8 mouse cellular contexts compared by ENCODE assay signal in genomic region chr3:94371637-94372036, GRCm38 (mm10). TPM values are rescaled to one million over a fixed set of nuclear protein-coding genes. Genes with fewer than 3 reads are reported as not detected.
DNase-seq lines count a peak whose midpoint lies in the region; ATAC-seq and TF ChIP-seq lines count a peak whose summit lies in the region.
"Had no signal": no experiment of that assay in that cellular context is flagged by ENCODE, and none has a peak within 500 bp of the region (broad histone marks: within the 10 kb centered on the region; RNA-seq: fewer than 3 reads in every experiment).

No protein-coding gene starts in this region.

- no peaks in the 10 kb centered on the region for H3K36me3 ChIP-seq in kidney, adult 2 months (ENCODE audit: control insufficient read depth, insufficient read depth, low read length)
- H3K36me3 ChIP-seq in liver, embryonic 12.5 days = no peaks in the 10 kb centered on the region

- peak; percentile 95 for DNase-seq in adrenal gland, postnatal 10 days
- peak; percentile 47 to 72 for DNase-seq in cerebellum, postnatal 36 days
- peak; percentile 69 for DNase-seq in heart, adult 8-10 months (ENCODE audit: low spot score)
- peak; percentile 98 for DNase-seq in kidney, adult 2 months
- no peak for DNase-seq in spleen, postnatal 10 days (ENCODE audit: low spot score in 2 of 2)

- TF ChIP-seq CTCF in kidney, adult 2 months (conservative IDR thresholded peaks at IDR 0.05; ENCODE audit: insufficient read depth, insufficient read length, low read depth, low read length) = no peak
- no peak for TF ChIP-seq CTCF in olfactory bulb, adult 2 months (IDR thresholded peaks at IDR 0.05; ENCODE audit: insufficient read depth, low read depth, low read length)

- H3K4me3 ChIP-seq in kidney, adult 2 months (ENCODE audit: insufficient read depth, low read depth, low read length) = no peak overlapping the region
- H3K4me3 ChIP-seq in liver, embryonic 12.5 days = no peak overlapping the region
- 0 out of 2 replicates have a peak overlapping the region, but pooled peaks have one; percentile 18 for H3K4me3 ChIP-seq in olfactory bulb, adult 2 months (ENCODE audit: insufficient read depth, low read depth, low read length)

- H3K9me3 ChIP-seq in liver, embryonic 12.5 days (replicated peaks) = no peaks in the 10 kb centered on the region

- H3K4me2 ChIP-seq in liver, embryonic 12.5 days = 0 out of 2 replicates have a peak overlapping the region, but pooled peaks have one; percentile 16

- peak overlapping the region; percentile 68 for H3K27ac ChIP-seq in kidney, adult 2 months (ENCODE audit: insufficient read depth, low read depth, low read length)
- no peak overlapping the region for H3K27ac ChIP-seq in liver, embryonic 12.5 days
- H3K27ac ChIP-seq in olfactory bulb, adult 2 months (ENCODE audit: insufficient read depth, low read depth, low read length) = no peak overlapping the region

- ATAC-seq in liver, embryonic 12.5 days = peak; percentile 45

- WGBS in kidney, adult 2 months = 3% methylated on average over 11 of the region's 11 CpGs
- 10% methylated on average over 11 of the region's 11 CpGs for WGBS in liver, embryonic 12.5 days (ENCODE audit: insufficient replicate concordance)
- WGBS in olfactory bulb, adult 2 months = 18% methylated on average over 11 of the region's 11 CpGs

- H3K27me3 ChIP-seq in kidney, adult 2 months (replicated peaks; ENCODE audit: control insufficient read depth, insufficient read depth, low read length) = no peaks in the 10 kb centered on the region
- peaks cover 45% of the 10 kb centered on the region for H3K27me3 ChIP-seq in liver, embryonic 12.5 days (replicated peaks)

- peaks cover 13% of the 10 kb centered on the region for H3K4me1 ChIP-seq in kidney, adult 2 months (ENCODE audit: control insufficient read depth, insufficient read depth, low read length)
- peaks cover 15% of the 10 kb centered on the region for H3K4me1 ChIP-seq in liver, embryonic 12.5 days
- H3K4me1 ChIP-seq in olfactory bulb, adult 2 months (ENCODE audit: control insufficient read depth, insufficient read depth, low read length) = peaks cover 17% of the 10 kb centered on the region

- H3K9ac ChIP-seq in liver, embryonic 12.5 days = no peak overlapping the region

- no peak for TF ChIP-seq POLR2A in kidney, adult 2 months (IDR thresholded peaks at IDR 0.05; ENCODE audit: low read depth, low read length)
- TF ChIP-seq POLR2A in olfactory bulb, adult 2 months (IDR thresholded peaks at IDR 0.05; ENCODE audit: insufficient read depth, low read depth, low read length) = no peak

RNA-seq across cellular contexts. Expression of gene Rorc, which starts 1.0 kb away (rescaled TPM):
- total RNA-seq in adrenal gland, postnatal 10 days (2021) = 10 to 100 TPM; 28.0 to 35.6 TPM
- 10 to 100 TPM; 36.3 to 53.0 (median 47.2) TPM for total RNA-seq in heart, adult 8-10 months (2022)
- 21.8 and 24.4 TPM in 2 replicates for polyA plus RNA-seq in kidney, adult 2 months (2012; rRNA removed)
- 0.49 and 0.70 TPM in 2 replicates for polyA plus RNA-seq in liver, embryonic 12.5 days (2016; fragmentation: Nextera tagmentation; extraction: Ambion mirVana)
- polyA plus RNA-seq in olfactory bulb, adult 2 months (2012; ENCODE audit: insufficient read depth, insufficient read length, low replicate concordance, missing spikeins) = 118 TPM in 1 of 2 replicates, not detected in the other
- total RNA-seq: common myeloid progenitor, adult 5-6 weeks had no signal

RNA-seq across cellular contexts. Expression of gene C2cd4d, which starts 9.4 kb away (rescaled TPM):
- total RNA-seq in adrenal gland, postnatal 10 days (2021) = under 1 TPM in 1 of 2 experiments, not detected in 1; 0.73 TPM
- total RNA-seq in heart, adult 8-10 months (2022) = under 1 TPM in 2 of 4 experiments, not detected in 2; 0.31 to 0.46 TPM
- polyA plus RNA-seq in kidney, adult 2 months (2012; rRNA removed) = 0.86 and 1.5 TPM in 2 replicates
- polyA plus RNA-seq in liver, embryonic 12.5 days (2016; fragmentation: Nextera tagmentation; extraction: Ambion mirVana) = 0.17 and 0.21 TPM in 2 replicates
- polyA plus RNA-seq in olfactory bulb, adult 2 months (2012; ENCODE audit: insufficient read depth, insufficient read length, low replicate concordance, missing spikeins) = not detected in 2 replicates
- total RNA-seq: common myeloid progenitor, adult 5-6 weeks had no signal

RNA-seq across cellular contexts. Expression of gene Lingo4, which starts 26.7 kb away (rescaled TPM):
- 1 to 10 TPM in 1 of 2 experiments, under 1 TPM in 1; 0.99 to 1.0 TPM for total RNA-seq in adrenal gland, postnatal 10 days (2021)
- under 1 TPM in 3 of 4 experiments, not detected in 1; 0.14 to 0.37 (median 0.17) TPM for total RNA-seq in heart, adult 8-10 months (2022)
- polyA plus RNA-seq in kidney, adult 2 months (2012; rRNA removed) = 0.14 and 0.20 TPM in 2 replicates
- 0.04 TPM in 1 of 2 replicates, not detected in the other for polyA plus RNA-seq in liver, embryonic 12.5 days (2016; fragmentation: Nextera tagmentation; extraction: Ambion mirVana)
- not detected in 2 replicates for polyA plus RNA-seq in olfactory bulb, adult 2 months (2012; ENCODE audit: insufficient read depth, insufficient read length, low replicate concordance, missing spikeins)
- total RNA-seq: common myeloid progenitor, adult 5-6 weeks had no signal

RNA-seq across cellular contexts. Expression of gene Them5, which starts 29.7 kb away (rescaled TPM):
- total RNA-seq in adrenal gland, postnatal 10 days (2021) = not detected
- total RNA-seq in heart, adult 8-10 months (2022) = not detected
- 0.06 and 0.07 TPM in 2 replicates for polyA plus RNA-seq in kidney, adult 2 months (2012; rRNA removed)
- not detected in 2 replicates for polyA plus RNA-seq in liver, embryonic 12.5 days (2016; fragmentation: Nextera tagmentation; extraction: Ambion mirVana)
- polyA plus RNA-seq in olfactory bulb, adult 2 months (2012; ENCODE audit: insufficient read depth, insufficient read length, low replicate concordance, missing spikeins) = not detected in 2 replicates
- total RNA-seq: common myeloid progenitor, adult 5-6 weeks had no signal

RNA-seq across cellular contexts. Expression of gene Tdrkh, which starts 41.4 kb away (rescaled TPM):
- total RNA-seq in adrenal gland, postnatal 10 days (2021) = 10 to 100 TPM in 1 of 2 experiments, 1 to 10 TPM in 1; 9.7 to 12.1 TPM
- 1 to 10 TPM; 4.5 to 7.0 (median 6.1) TPM for total RNA-seq in heart, adult 8-10 months (2022)
- 0.75 and 0.90 TPM in 2 replicates for polyA plus RNA-seq in kidney, adult 2 months (2012; rRNA removed)
- polyA plus RNA-seq in liver, embryonic 12.5 days (2016; fragmentation: Nextera tagmentation; extraction: Ambion mirVana) = 10.7 and 11.1 TPM in 2 replicates
- polyA plus RNA-seq in olfactory bulb, adult 2 months (2012; ENCODE audit: insufficient read depth, insufficient read length, low replicate concordance, missing spikeins) = not detected in 2 replicates

Comparison
In these comparisons a context has a peak if more than half of its experiments do, and no peak if none do; other contexts are left out.
1. DNase-seq: peak in adrenal gland, postnatal 10 days (single experiment), cerebellum, postnatal 36 days (2 of 2), heart, adult 8-10 months (single experiment) and kidney, adult 2 months (single experiment); none in spleen, postnatal 10 days (0 of 2).
2. RNA of gene Rorc, which starts 1.0 kb away (polyA plus RNA-seq): 118 TPM in olfactory bulb, adult 2 months and 21.8 to 24.4 TPM in kidney, adult 2 months; 0.49 to 0.70 TPM in liver, embryonic 12.5 days; every median in the first group is over 10 times any median in the second.